Mouse (Mus musculus) forebrain, embryonic 10.5 days (tissue): ENCODE data around the gene Ywhag. TPM values are rescaled to one million over a fixed set of nuclear protein-coding genes. Genes with fewer than 3 reads are reported as not detected.

Source experiments
- DNase-seq: peaks from one replicate; pipeline ENCODE4 v3.0.0-alpha.2; 2017; ENCODE audit warnings: low spot score; ENCODE audit errors: extremely low spot score
- H3K27ac ChIP-seq: fragments of 300-500 bp; sonication (generic); 2 replicates; pipeline ENCODE4 v1.5.1; 2016; ENCODE audit warnings: mild to moderate bottlenecking
- H3K27me3 ChIP-seq: fragments of 300-500 bp; sonication (generic); 2 replicates; pipeline ENCODE4 v1.6.1; 2016; ENCODE audit warnings: mild to moderate bottlenecking; ENCODE audit not compliant: poor library complexity, severe bottlenecking
- H3K36me3 ChIP-seq: fragments of 300-500 bp; sonication (generic); replicated peaks from 2 replicates; pipeline ENCODE4 v1.6.1; 2016; ENCODE audit warnings: mild to moderate bottlenecking, moderate library complexity
- H3K4me1 ChIP-seq: fragments of 300-500 bp; sonication (generic); 2 replicates; pipeline ENCODE4 v1.6.1; 2016
- H3K4me3 ChIP-seq: fragments of 300-500 bp; sonication (generic); 2 replicates; pipeline ENCODE4 v1.5.1; 2016; ENCODE audit warnings: mild to moderate bottlenecking, moderate library complexity
- H3K9me3 ChIP-seq: fragments of 300-500 bp; sonication (generic); 2 replicates; pipeline ENCODE4 v1.6.1; 2016; ENCODE audit warnings: mild to moderate bottlenecking, moderate library complexity
- WGBS: fragments of 180-500 bp; shearing (Covaris S2); methylation state at CpG from one replicate; pipeline ENCODE4 v1.1.7; 2016; 5-methylcytosine and 5-hydroxymethylcytosine counted together
- polyA plus RNA-seq: library from polyadenylated mRNA; unstranded; fragments of >200 nt; fragmentation: Nextera tagmentation; extraction: Ambion mirVana; gene quantifications from 2 replicates; pipeline ENCODE4 v1.2.1, GENCODE M21; 2016

Ywhag gene
- polyA plus RNA-seq, 1 experiment from 2014 or later: 283 TPM

- Histone ChIP-seq H3K4me1 (0 out of 2 replicates have a peak, but pooled peaks cover 5% of the 10 kb centered on the region), H3K4me3 (no peak overlapping the region), H3K9me3 (peaks cover 3% of the 10 kb centered on the region), H3K36me3 (peaks cover 99% of the 10 kb centered on the region), H3K27me3 (no peaks in the 10 kb centered on the region), H3K27ac (no peak overlapping the region)
- WGBS: 96% methylated on average over 5 of the region's 5 CpGs
- DNase-seq: no peak
Measured at GRCm38 (mm10) chr5:135918593-135918992, 15.8 kb downstream of the Ywhag start.

GRCm38 (mm10) chr5:135918059-135918437 is 16.4 kb downstream of the Ywhag start:
- 0 out of 2 replicates have a peak, but pooled peaks cover 5% of the 10 kb centered on the region for H3K4me1 ChIP-seq
- H3K27me3 ChIP-seq: no peaks in the 10 kb centered on the region
- no peak overlapping the region for H3K4me3 ChIP-seq
- 90% methylated on average over 5 of the region's 5 CpGs for WGBS
- no peak for DNase-seq
- H3K27ac ChIP-seq: no peak overlapping the region
- peaks cover 99% of the 10 kb centered on the region for H3K36me3 ChIP-seq
- peaks cover 3% of the 10 kb centered on the region for H3K9me3 ChIP-seq

GRCm38 (mm10) chr5:135917327-135918058 is 16.9 kb downstream of the Ywhag start:
- 0 out of 2 replicates have a peak, but pooled peaks cover 5% of the 10 kb centered on the region for H3K4me1 ChIP-seq
- DNase-seq: no peak
- H3K36me3 ChIP-seq: peaks cover 99% of the 10 kb centered on the region
- H3K27me3 ChIP-seq: no peaks in the 10 kb centered on the region
- H3K9me3 ChIP-seq: peaks cover 3% of the 10 kb centered on the region
- H3K27ac ChIP-seq: no peak overlapping the region
- WGBS: 95% methylated on average over 8 of the region's 8 CpGs
- no peak overlapping the region for H3K4me3 ChIP-seq

GRCm38 (mm10) chr5:135916601-135917000 is 17.8 kb downstream of the Ywhag start:
- no peak for DNase-seq
- Histone ChIP-seq H3K36me3 (peaks cover 99% of the 10 kb centered on the region), H3K4me1 (0 out of 2 replicates have a peak, but pooled peaks cover 5% of the 10 kb centered on the region), H3K9me3 (peaks cover 3% of the 10 kb centered on the region), H3K27me3 (no peaks in the 10 kb centered on the region), H3K4me3 (no peak overlapping the region), H3K27ac (no peak overlapping the region)
- WGBS: 96% methylated on average over 3 of the region's 3 CpGs

- H3K27ac ChIP-seq: no peak overlapping the region
- no peaks in the 10 kb centered on the region for H3K27me3 ChIP-seq
- H3K36me3 ChIP-seq: peaks cover 99% of the 10 kb centered on the region
- H3K9me3 ChIP-seq: peaks cover 3% of the 10 kb centered on the region
- DNase-seq: no peak
- H3K4me1 ChIP-seq: 0 out of 2 replicates have a peak, but pooled peaks cover 5% of the 10 kb centered on the region
- WGBS: 92% methylated on average over 6 of the region's 6 CpGs
- no peak overlapping the region for H3K4me3 ChIP-seq
Measured at GRCm38 (mm10) chr5:135916051-135916565, 18.3 kb downstream of the Ywhag start.

GRCm38 (mm10) chr5:135914156-135914555 is 20.3 kb downstream of the Ywhag start:
- Histone ChIP-seq H3K4me1 (0 out of 2 replicates have a peak, but pooled peaks cover 5% of the 10 kb centered on the region), H3K27me3 (no peaks in the 10 kb centered on the region), H3K27ac (no peak overlapping the region), H3K9me3 (no peaks in the 10 kb centered on the region), H3K36me3 (peaks cover 99% of the 10 kb centered on the region), H3K4me3 (no peak overlapping the region)
- WGBS: 93% methylated on average over 6 of the region's 6 CpGs
- no peak for DNase-seq

GRCm38 (mm10) chr5:135913201-135913600 is 21.2 kb downstream of the Ywhag start:
- H3K36me3 ChIP-seq: peaks cover 99% of the 10 kb centered on the region
- 0 out of 2 replicates have a peak, but pooled peaks cover 5% of the 10 kb centered on the region for H3K4me1 ChIP-seq
- no peaks in the 10 kb centered on the region for H3K27me3 ChIP-seq
- DNase-seq: no peak
- WGBS: 90% methylated on average over 5 of the region's 5 CpGs
- no peak overlapping the region for H3K27ac ChIP-seq
- no peaks in the 10 kb centered on the region for H3K9me3 ChIP-seq
- no peak overlapping the region for H3K4me3 ChIP-seq

- Histone ChIP-seq H3K27me3 (no peaks in the 10 kb centered on the region), H3K4me3 (no peak overlapping the region), H3K27ac (no peak overlapping the region), H3K9me3 (no peaks in the 10 kb centered on the region), H3K4me1 (0 out of 2 replicates have a peak, but pooled peaks cover 5% of the 10 kb centered on the region), H3K36me3 (peaks cover 99% of the 10 kb centered on the region)
- 93% methylated on average over 11 of the region's 11 CpGs for WGBS
- no peak for DNase-seq
Measured at GRCm38 (mm10) chr5:135911633-135912220, 22.7 kb downstream of the Ywhag start.

- Histone ChIP-seq H3K4me1 (0 out of 2 replicates have a peak, but pooled peaks cover 5% of the 10 kb centered on the region), H3K36me3 (peaks cover 98% of the 10 kb centered on the region), H3K27ac (no peak overlapping the region), H3K4me3 (no peak overlapping the region), H3K9me3 (no peaks in the 10 kb centered on the region), H3K27me3 (no peaks in the 10 kb centered on the region)
- 94% methylated on average over 25 of the region's 25 CpGs for WGBS
- no peak for DNase-seq
Measured at GRCm38 (mm10) chr5:135910813-135911212, 23.6 kb downstream of the Ywhag start.

GRCm38 (mm10) chr5:135909646-135910045 is 24.8 kb downstream of the Ywhag start:
- no peak for DNase-seq
- Histone ChIP-seq H3K27me3 (no peaks in the 10 kb centered on the region), H3K4me1 (peaks cover 5% of the 10 kb centered on the region; the same call in 1 of the 2 replicates), H3K4me3 (no peak overlapping the region), H3K27ac (no peak overlapping the region), H3K36me3 (peaks cover 98% of the 10 kb centered on the region), H3K9me3 (no peaks in the 10 kb centered on the region)
- WGBS: 92% methylated on average over 10 of the region's 10 CpGs

GRCm38 (mm10) chr5:135908989-135909388 is 25.4 kb downstream of the Ywhag start:
- no peaks in the 10 kb centered on the region for H3K27me3 ChIP-seq
- no peak overlapping the region for H3K4me3 ChIP-seq
- H3K36me3 ChIP-seq: peaks cover 96% of the 10 kb centered on the region
- WGBS: 97% methylated on average over 16 of the region's 16 CpGs
- peaks cover 7% of the 10 kb centered on the region; the same call in 1 of the 2 replicates for H3K4me1 ChIP-seq
- no peaks in the 10 kb centered on the region for H3K9me3 ChIP-seq
- no peak overlapping the region for H3K27ac ChIP-seq
- DNase-seq: no peak

- peaks cover 15% of the 10 kb centered on the region for H3K4me1 ChIP-seq
- WGBS: 89% methylated on average over 12 of the region's 12 CpGs
- H3K36me3 ChIP-seq: peaks cover 87% of the 10 kb centered on the region
- H3K27ac ChIP-seq: no peak overlapping the region
- no peak overlapping the region for H3K4me3 ChIP-seq
- H3K27me3 ChIP-seq: no peaks in the 10 kb centered on the region
- DNase-seq: no peak
- no peaks in the 10 kb centered on the region for H3K9me3 ChIP-seq
Measured at GRCm38 (mm10) chr5:135908185-135908584, 26.2 kb downstream of the Ywhag start.

- Histone ChIP-seq H3K9me3 (no peaks in the 10 kb centered on the region), H3K4me1 (peaks cover 20% of the 10 kb centered on the region), H3K36me3 (peaks cover 78% of the 10 kb centered on the region), H3K27ac (no peak overlapping the region), H3K27me3 (no peaks in the 10 kb centered on the region), H3K4me3 (no peak overlapping the region)
- 90% methylated on average over 13 of the region's 13 CpGs for WGBS
- DNase-seq: no peak
Measured at GRCm38 (mm10) chr5:135907256-135907655, 27.2 kb downstream of the Ywhag start.
